Mouse (Mus musculus) neutrophil, adult 5-6 weeks (primary cell): ENCODE results near the gene Slco1c1. TPM values are rescaled to one million over a fixed set of nuclear protein-coding genes. Genes with fewer than 3 reads are reported as not detected.

Experiments used
- ATAC-seq: fragments of 151-379, 151-347 bp; 2 replicates; pipeline ENCODE4 v1.8.0; 2017; ENCODE audit warnings: mild to moderate bottlenecking, moderate TSS enrichment; ENCODE audit not compliant: insufficient number of reproducible peaks, poor library complexity, low FRiP score, severe bottlenecking; ENCODE audit errors: extremely low read depth
- total RNA-seq: library from RNA; stranded (forward); fragments of 200-1000 nt; gene quantifications from 2 replicates; pipeline ENCODE4 v1.2.3, GENCODE M21; 2017

The Slco1c1 gene
- not detected in 2 replicates for total RNA-seq

GRCm38 (mm10) chr6:141523747-141524640 lies at the start of gene Slco1c1:
Gene Slco1c1, plus strand, starts transcription at chr6:141524368.
- ATAC-seq: no peak

GRCm38 (mm10) chr6:141474696-141475095 lies 49.5 kb upstream of the Slco1c1 start:
- no peak for ATAC-seq

GRCm38 (mm10) chr6:141485302-141486021 lies 38.7 kb upstream of the Slco1c1 start:
- ATAC-seq: no peak

GRCm38 (mm10) chr6:141487266-141487665 lies 36.9 kb upstream of the Slco1c1 start:
- no peak for ATAC-seq

GRCm38 (mm10) chr6:141488619-141489018 lies 35.5 kb upstream of the Slco1c1 start:
- ATAC-seq: no peak

GRCm38 (mm10) chr6:141494909-141495308 lies 29.3 kb upstream of the Slco1c1 start:
- ATAC-seq: no peak

GRCm38 (mm10) chr6:141495634-141496418 lies 28.3 kb upstream of the Slco1c1 start:
- no peak for ATAC-seq

GRCm38 (mm10) chr6:141499511-141499910 lies 24.7 kb upstream of the Slco1c1 start:
- ATAC-seq: no peak

- no peak for ATAC-seq
Observed at GRCm38 (mm10) chr6:141501171-141501570, 23.0 kb upstream of the Slco1c1 start.

GRCm38 (mm10) chr6:141522541-141522940 lies 1.6 kb upstream of the Slco1c1 start:
- no peak for ATAC-seq

GRCm38 (mm10) chr6:141525787-141526186 lies 1.6 kb downstream of the Slco1c1 start:
- no peak for ATAC-seq

- no peak for ATAC-seq
Observed at GRCm38 (mm10) chr6:141530865-141531264, 6.7 kb downstream of the Slco1c1 start.

GRCm38 (mm10) chr6:141537298-141537697 lies 13.1 kb downstream of the Slco1c1 start:
- no peak for ATAC-seq

GRCm38 (mm10) chr6:141541136-141541535 lies 17.0 kb downstream of the Slco1c1 start:
- ATAC-seq: no peak

GRCm38 (mm10) chr6:141543344-141543743 lies 19.2 kb downstream of the Slco1c1 start:
- ATAC-seq: no peak

GRCm38 (mm10) chr6:141558118-141558517 lies 34.0 kb downstream of the Slco1c1 start:
- ATAC-seq: no peak

- no peak for ATAC-seq
Observed at GRCm38 (mm10) chr6:141567366-141567765, 43.2 kb downstream of the Slco1c1 start.

- ATAC-seq: no peak
Observed at GRCm38 (mm10) chr6:141567852-141568558, 43.8 kb downstream of the Slco1c1 start.

GRCm38 (mm10) chr6:141568559-141568946 lies 44.4 kb downstream of the Slco1c1 start:
- no peak for ATAC-seq
